ENCODE assay signal across 8 mouse cellular contexts in genomic region chr7:127448521-127449300, GRCm38 (mm10). TPM values are rescaled to one million over a fixed set of nuclear protein-coding genes. Genes with fewer than 3 reads are reported as not detected.
DNase-seq lines count a peak whose midpoint lies in the region; ATAC-seq and TF ChIP-seq lines count a peak whose summit lies in the region.

Zfp689 (minus strand) TSS chr7:127449158.

- no peaks in the 10 kb centered on the region for H3K9me3 ChIP-seq in kidney, embryonic 14.5 days (ENCODE audit: control insufficient read depth, low read length)
- H3K9me3 ChIP-seq in limb, embryonic 15.5 days = no peaks in the 10 kb centered on the region

- TF ChIP-seq POLR2A in bone marrow macrophage, adult 2 months (IDR thresholded peaks at IDR 0.05; ENCODE audit: borderline replicate concordance, low read depth, low read length) = no peak
- TF ChIP-seq POLR2A in embryonic fibroblast, embryonic 13.5 days (IDR thresholded peaks at IDR 0.05; ENCODE audit: low read depth, low read length) = peak; percentile 65

- peak within 1 kb of the TSS; percentile 67 for H3K27ac ChIP-seq in bone marrow macrophage, adult 2 months (ENCODE audit: insufficient read depth, low read depth, low read length)
- peak within 1 kb of the TSS; percentile 94 for H3K27ac ChIP-seq in embryonic fibroblast, embryonic 13.5 days (ENCODE audit: insufficient read depth, low read length)
- peak within 1 kb of the TSS; percentile 90 for H3K27ac ChIP-seq in kidney, embryonic 14.5 days (ENCODE audit: low read depth, low read length)
- H3K27ac ChIP-seq in limb, embryonic 15.5 days = peak within 1 kb of the TSS; percentile 97

- ATAC-seq in kidney, embryonic 14.5 days (ENCODE audit: low FRiP score, low TSS enrichment) = peak; percentile 92
- peak; percentile 82 for ATAC-seq in limb, embryonic 15.5 days (ENCODE audit: insufficient number of reproducible peaks, low FRiP score, low TSS enrichment, low read depth)

- no peaks in the 10 kb centered on the region for H3K27me3 ChIP-seq in kidney, embryonic 14.5 days (ENCODE audit: control insufficient read depth, insufficient read depth, low read length)
- H3K27me3 ChIP-seq in limb, embryonic 15.5 days = no peaks in the 10 kb centered on the region

- H3K9ac ChIP-seq in kidney, embryonic 14.5 days (ENCODE audit: low read depth, low read length) = peak within 1 kb of the TSS; percentile 89
- H3K9ac ChIP-seq in limb, embryonic 15.5 days = peak within 1 kb of the TSS; percentile 91

- WGBS in kidney, embryonic 14.5 days = under 1% methylated on average over 54 of the region's 54 CpGs
- WGBS in limb, embryonic 15.5 days = under 1% methylated on average over 54 of the region's 54 CpGs

- DNase-seq in A20 (ENCODE audit: low read depth, low spot score) = peak; percentile 97
- DNase-seq in heart, adult 9 months (ENCODE audit: low spot score in 2 of 2) = peak; percentile 96 to 97
- DNase-seq in monocyte, adult 2 months (ENCODE audit: low read depth in 1 of 2, low spot score in 2 of 2) = peak; percentile 79 to 84
- DNase-seq in spleen, postnatal 36 days (ENCODE audit: low spot score in 2 of 2) = peak; percentile 93 to 96

- H3K4me1 ChIP-seq in bone marrow macrophage, adult 2 months (ENCODE audit: control insufficient read depth, insufficient read depth, low read length) = peaks cover 9% of the 10 kb centered on the region
- H3K4me1 ChIP-seq in embryonic fibroblast, embryonic 13.5 days (ENCODE audit: control insufficient read depth, insufficient read depth, low read length) = peaks cover 7% of the 10 kb centered on the region
- H3K4me1 ChIP-seq in kidney, embryonic 14.5 days (ENCODE audit: control insufficient read depth, insufficient read depth, low read length) = peaks cover 14% of the 10 kb centered on the region
- peaks cover 36% of the 10 kb centered on the region for H3K4me1 ChIP-seq in limb, embryonic 15.5 days

- H3K4me2 ChIP-seq in kidney, embryonic 14.5 days (replicated peaks; ENCODE audit: low read depth, low read length) = peak within 1 kb of the TSS; percentile 76
- peak within 1 kb of the TSS; percentile 69 for H3K4me2 ChIP-seq in limb, embryonic 15.5 days

- TF ChIP-seq CTCF in bone marrow macrophage, adult 2 months (IDR thresholded peaks at IDR 0.05; ENCODE audit: low read depth, low read length) = no peak
- no peak for TF ChIP-seq CTCF in embryonic fibroblast, embryonic 13.5 days (IDR thresholded peaks at IDR 0.05; ENCODE audit: borderline replicate concordance, insufficient read depth, low read length)

- peaks cover 32% of the 10 kb centered on the region for H3K36me3 ChIP-seq in kidney, embryonic 14.5 days (ENCODE audit: control insufficient read depth, insufficient read depth, low read length)
- peaks cover 44% of the 10 kb centered on the region for H3K36me3 ChIP-seq in limb, embryonic 15.5 days

- H3K4me3 ChIP-seq in bone marrow macrophage, adult 2 months (ENCODE audit: insufficient read depth, low read length) = peak within 1 kb of the TSS; percentile 99
- H3K4me3 ChIP-seq in embryonic fibroblast, embryonic 13.5 days (ENCODE audit: insufficient read depth, low read length) = peak within 1 kb of the TSS; percentile 91
- H3K4me3 ChIP-seq in kidney, embryonic 14.5 days (ENCODE audit: low read length) = peak within 1 kb of the TSS; percentile 76
- H3K4me3 ChIP-seq in limb, embryonic 15.5 days = peak within 1 kb of the TSS; percentile 89

RNA-seq across cellular contexts. Expression of gene Zfp689, which starts in this region (rescaled TPM):
- 1.4 and 1.7 TPM in 2 replicates for polyA plus RNA-seq in bone marrow macrophage, adult 2 months (2012; ENCODE audit: insufficient read depth, insufficient read length, missing spikeins)
- polyA plus RNA-seq in embryonic fibroblast, embryonic 13.5 days (2011; ENCODE audit: insufficient read length, low read depth, missing spikeins) = 1.8 and 3.2 TPM in 2 replicates
- 6.4 and 10.8 TPM in 2 replicates for polyA plus RNA-seq in kidney, embryonic 14.5 days (2014; fragmentation: Nextera tagmentation; extraction: Ambion mirVana)
- 9.4 and 9.8 TPM in 2 replicates for polyA plus RNA-seq in limb, embryonic 15.5 days (2015; fragmentation: Nextera tagmentation; extraction: Ambion mirVana)

Comparison
In these comparisons a context has a peak if more than half of its experiments do, and no peak if none do; other contexts are left out.
1. Peak in every context shown above with its lines: DNase-seq, ATAC-seq, H3K4me3 ChIP-seq and H3K27ac ChIP-seq.